Mouse (Mus musculus): ENCODE data around the gene Fntb. TPM values are rescaled to one million over a fixed set of nuclear protein-coding genes. Genes with fewer than 3 reads are reported as not detected.

Fntb gene
- polyA plus RNA-seq, 1 experiment from 2014 or later: 42.3 TPM

DNA sequence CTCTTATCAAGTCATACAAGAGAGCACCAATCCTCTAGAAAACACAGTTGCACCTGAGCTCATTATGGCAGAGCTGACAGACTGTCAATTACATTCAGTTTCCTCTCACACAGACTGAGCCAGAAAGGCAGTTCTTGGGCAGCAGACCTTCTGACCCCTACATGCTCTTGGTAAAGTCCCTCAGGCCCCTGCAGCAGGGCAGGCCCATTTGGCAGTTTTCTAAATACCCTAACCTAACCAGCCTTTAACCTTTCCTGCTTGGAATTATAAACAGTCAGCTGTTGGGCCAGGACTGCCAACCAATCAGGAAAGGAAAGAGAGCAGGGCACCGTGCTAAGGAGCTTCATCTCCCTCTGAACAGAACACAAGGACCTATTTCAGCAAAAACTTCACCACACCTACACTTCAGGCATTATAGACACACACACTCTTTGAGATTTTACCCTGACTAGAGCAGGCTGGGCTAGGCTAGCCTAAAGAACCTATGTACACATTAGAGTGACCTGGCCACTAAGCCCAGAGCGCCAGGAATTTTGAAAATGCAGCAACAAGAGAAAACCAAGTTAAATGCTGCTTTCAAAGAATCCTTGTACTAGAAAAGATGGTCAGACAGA is 188.5 kb downstream of the Fntb start:
- no peaks in the 10 kb centered on the region for H3K9me3 ChIP-seq (ENCODE audit: control insufficient read depth, low read length)
- H3K27ac ChIP-seq (ENCODE audit: low read depth, low read length): no peak overlapping the region
- H3K27me3 ChIP-seq (ENCODE audit: control insufficient read depth, insufficient read depth, low read length): no peaks in the 10 kb centered on the region
- 0 out of 2 replicates have a peak, but pooled peaks cover 10% of the 10 kb centered on the region for H3K4me1 ChIP-seq (ENCODE audit: control insufficient read depth, insufficient read depth, low read length)
- no peak overlapping the region for H3K4me3 ChIP-seq (ENCODE audit: low read length)
- ATAC-seq (ENCODE audit: low FRiP score, low TSS enrichment): no peak
- no peak overlapping the region for H3K4me2 ChIP-seq (replicated peaks; ENCODE audit: low read depth, low read length)
- no peak overlapping the region for H3K9ac ChIP-seq (ENCODE audit: low read depth, low read length)
- peaks cover 50% of the 10 kb centered on the region for H3K36me3 ChIP-seq (ENCODE audit: control insufficient read depth, insufficient read depth, low read length)
- 91% methylated on average over 2 of the region's 2 CpGs for WGBS

DNA sequence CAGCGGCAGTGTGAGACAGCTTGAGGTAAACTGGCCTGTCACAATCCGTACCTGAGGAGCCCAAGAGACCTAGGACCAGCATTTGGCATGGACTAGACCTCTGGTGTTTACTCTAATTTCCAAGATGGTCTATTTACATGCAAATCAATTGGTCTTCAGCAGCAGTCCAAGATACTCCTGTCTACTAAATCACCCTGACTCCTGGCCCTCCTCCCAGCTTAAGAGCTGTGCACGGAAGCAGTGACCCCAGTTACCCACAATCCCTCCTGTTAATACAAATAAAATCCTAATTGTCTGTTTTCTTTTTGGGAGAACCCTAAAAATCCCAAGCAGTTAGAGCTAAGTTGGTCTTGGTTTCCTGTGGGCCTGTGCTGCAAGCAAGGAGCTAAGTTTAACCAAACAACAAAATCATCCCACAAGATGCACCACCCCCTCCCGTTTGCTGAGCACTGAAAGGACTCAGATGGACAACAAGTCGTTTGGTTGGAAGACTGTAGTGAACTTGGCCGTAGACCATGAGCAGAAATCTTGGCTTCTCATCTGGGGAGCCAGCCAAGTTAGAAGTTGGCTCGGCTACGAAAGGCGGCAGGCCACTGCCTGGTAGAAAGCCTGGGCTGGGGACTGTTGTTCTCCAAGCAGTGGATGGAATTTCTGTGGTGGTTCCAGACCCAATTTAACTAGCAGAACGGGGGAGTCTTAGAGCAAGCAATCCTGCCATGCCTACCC is 189.5 kb downstream of the Fntb start:
- Histone ChIP-seq H3K4me3 (ENCODE audit: low read length) (no peak overlapping the region), H3K9ac (ENCODE audit: low read depth, low read length) (no peak overlapping the region), H3K36me3 (ENCODE audit: control insufficient read depth, insufficient read depth, low read length) (peaks cover 49% of the 10 kb centered on the region), H3K9me3 (ENCODE audit: control insufficient read depth, low read length) (no peaks in the 10 kb centered on the region), H3K4me1 (ENCODE audit: control insufficient read depth, insufficient read depth, low read length) (0 out of 2 replicates have a peak, but pooled peaks cover 10% of the 10 kb centered on the region), H3K27ac (ENCODE audit: low read depth, low read length) (peak overlapping the region; percentile 69; the same call in 1 of the 2 replicates), H3K27me3 (ENCODE audit: control insufficient read depth, insufficient read depth, low read length) (no peaks in the 10 kb centered on the region), H3K4me2 (replicated peaks; ENCODE audit: low read depth, low read length) (no peak overlapping the region)
- 59% methylated on average over 10 of the region's 10 CpGs for WGBS
- ATAC-seq (ENCODE audit: low FRiP score, low TSS enrichment): peak; percentile 36; the same call in 1 of the 2 replicates

DNA sequence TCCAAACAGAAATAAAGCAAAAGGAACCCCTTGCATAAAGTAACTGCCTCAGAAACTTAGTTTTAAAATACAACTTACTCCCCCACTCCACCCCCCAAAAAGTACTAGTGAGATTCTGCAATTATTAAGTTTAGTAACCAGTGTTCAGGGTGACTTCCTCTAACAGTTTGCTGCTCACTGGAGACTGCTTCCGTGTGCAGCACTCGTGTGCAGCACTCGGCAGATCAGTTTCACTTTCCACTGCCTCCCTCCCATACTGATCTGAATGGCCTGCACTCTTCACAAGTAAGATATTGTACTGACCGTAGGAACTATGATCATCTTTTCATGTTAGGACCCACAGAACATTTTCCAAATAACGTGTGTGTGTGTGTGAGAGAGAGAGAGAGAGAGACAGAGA is 192.3 kb downstream of the Fntb start:
- Histone ChIP-seq H3K9me3 (ENCODE audit: control insufficient read depth, low read length) (no peaks in the 10 kb centered on the region), H3K27me3 (ENCODE audit: control insufficient read depth, insufficient read depth, low read length) (no peaks in the 10 kb centered on the region), H3K4me2 (replicated peaks; ENCODE audit: low read depth, low read length) (no peak overlapping the region), H3K27ac (ENCODE audit: low read depth, low read length) (no peak overlapping the region), H3K4me1 (ENCODE audit: control insufficient read depth, insufficient read depth, low read length) (peaks cover 15% of the 10 kb centered on the region; the same call in 1 of the 2 replicates), H3K36me3 (ENCODE audit: control insufficient read depth, insufficient read depth, low read length) (peaks cover 25% of the 10 kb centered on the region), H3K4me3 (ENCODE audit: low read length) (no peak overlapping the region), H3K9ac (ENCODE audit: low read depth, low read length) (no peak overlapping the region)
- 80% methylated on average over 5 of the region's 5 CpGs for whole genome bisulfite sequencing
- ATAC-seq (ENCODE audit: low FRiP score, low TSS enrichment): no peak

DNA sequence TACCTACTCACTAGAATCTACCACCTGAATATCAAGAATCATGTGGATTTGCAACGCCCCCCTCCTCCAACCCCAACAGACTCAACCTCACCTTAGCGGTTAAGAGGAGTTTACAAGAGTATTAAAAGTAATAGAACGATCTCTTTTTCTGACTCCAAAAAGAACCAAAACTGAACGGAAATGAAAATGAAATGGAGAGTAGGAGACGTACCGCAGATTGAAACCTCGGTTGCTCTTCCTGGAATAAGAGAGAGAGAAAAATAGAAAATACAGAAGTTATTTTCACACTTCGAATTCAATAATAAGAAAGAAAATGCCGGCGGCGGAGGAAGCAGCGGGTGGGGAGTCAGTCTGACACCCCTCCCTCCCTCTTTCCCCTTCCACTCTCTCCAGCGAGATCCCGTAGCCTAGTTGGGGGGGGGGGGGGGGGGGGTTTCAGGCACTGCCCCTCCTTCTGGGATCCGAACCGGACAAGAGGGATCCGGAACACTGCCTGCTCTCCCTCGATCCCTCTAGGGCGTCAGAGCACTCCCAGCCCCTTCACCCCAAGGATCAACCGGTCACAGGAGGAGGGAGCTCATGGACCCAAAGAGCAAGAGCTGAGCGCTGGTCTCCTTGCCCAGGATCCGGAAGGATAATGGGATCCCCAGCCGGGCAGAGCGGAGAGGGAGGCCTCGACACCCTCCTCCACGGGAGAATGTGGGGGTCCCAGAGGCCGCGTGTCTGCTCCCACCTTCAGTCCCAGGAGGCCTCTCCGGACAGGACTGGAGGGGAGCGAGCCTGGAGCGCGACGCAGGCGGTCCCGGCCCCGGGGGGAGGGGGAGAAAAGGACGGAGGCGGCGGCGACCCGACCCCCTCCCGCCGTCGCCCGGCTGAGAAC is 195.9 kb downstream of the Fntb start:
- peak overlapping the region; percentile 97 for H3K4me3 ChIP-seq (ENCODE audit: low read length)
- peak overlapping the region; percentile 47; the same call in 1 of the 2 replicates for H3K27ac ChIP-seq (ENCODE audit: low read depth, low read length)
- H3K9ac ChIP-seq (ENCODE audit: low read depth, low read length): peak overlapping the region; percentile 82
- H3K36me3 ChIP-seq (ENCODE audit: control insufficient read depth, insufficient read depth, low read length): peaks cover 6% of the 10 kb centered on the region
- H3K4me2 ChIP-seq (replicated peaks; ENCODE audit: low read depth, low read length): peak overlapping the region; percentile 89
- H3K27me3 ChIP-seq (ENCODE audit: control insufficient read depth, insufficient read depth, low read length): no peaks in the 10 kb centered on the region
- 8% methylated on average over 27 of the region's 45 CpGs for WGBS
- H3K9me3 ChIP-seq (ENCODE audit: control insufficient read depth, low read length): no peaks in the 10 kb centered on the region
- peaks cover 5% of the 10 kb centered on the region; the same call in 1 of the 2 replicates for H3K4me1 ChIP-seq (ENCODE audit: control insufficient read depth, insufficient read depth, low read length)
- ATAC-seq (ENCODE audit: low FRiP score, low TSS enrichment): peak; percentile 45

DNA sequence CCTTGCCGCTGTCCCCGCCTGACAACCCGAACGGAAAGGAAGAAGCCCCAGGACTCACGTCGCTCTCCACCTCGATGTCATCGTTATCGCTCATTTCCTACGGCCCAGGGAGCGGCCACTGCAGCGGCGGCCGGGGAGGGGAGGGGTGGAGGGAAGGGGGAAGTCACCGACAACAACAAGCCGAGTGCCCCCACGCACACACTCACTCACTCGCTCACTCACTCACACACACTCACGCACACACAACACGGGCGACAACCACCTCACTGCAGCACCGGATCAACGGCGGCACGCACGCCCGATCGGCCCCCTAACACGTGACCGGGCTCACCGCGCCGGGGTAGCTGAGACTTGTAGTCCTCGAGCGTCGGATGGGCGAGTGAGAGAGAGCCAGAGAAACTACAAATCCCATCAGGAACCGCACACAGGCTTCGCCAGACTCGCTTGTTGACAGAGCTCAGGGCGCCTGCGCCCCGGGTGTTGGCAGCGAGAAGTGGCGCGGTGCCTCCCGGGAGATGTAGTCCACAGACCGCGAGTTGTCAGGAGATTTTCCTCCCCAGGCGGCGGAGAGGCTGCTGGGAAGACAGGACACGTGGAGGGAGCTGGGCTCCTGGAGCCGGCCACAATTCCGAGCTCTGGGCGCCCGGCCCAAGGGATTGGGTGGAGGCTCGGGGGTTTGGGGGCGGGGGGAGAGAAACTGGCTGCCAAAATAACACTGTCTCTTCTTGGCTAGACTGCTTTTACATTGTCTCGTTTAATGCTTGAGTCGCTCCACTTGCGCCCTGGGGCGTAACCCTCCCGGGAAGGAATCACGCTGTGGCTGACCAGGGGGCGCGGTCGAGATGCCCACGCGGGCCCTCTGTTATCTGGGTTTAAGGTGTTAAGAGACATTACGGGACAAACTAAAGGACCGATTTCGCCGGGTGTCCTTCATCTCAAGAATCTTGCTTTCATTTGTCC is 196.8 kb downstream of the Fntb start, which contains the start of gene Max:
Gene Max, minus strand, starts transcription at position 270 of the 960 bp plus-strand sequence.
- peak; percentile 98 for ATAC-seq (ENCODE audit: low FRiP score, low TSS enrichment)
- H3K4me3 ChIP-seq (ENCODE audit: low read length): peak within 1 kb of the TSS; percentile 97
- H3K9ac ChIP-seq (ENCODE audit: low read depth, low read length): peak within 1 kb of the TSS; percentile 82
- no peaks in the 10 kb centered on the region for H3K9me3 ChIP-seq (ENCODE audit: control insufficient read depth, low read length)
- peaks cover 5% of the 10 kb centered on the region; the same call in 1 of the 2 replicates for H3K4me1 ChIP-seq (ENCODE audit: control insufficient read depth, insufficient read depth, low read length)
- peak within 1 kb of the TSS; percentile 47; the same call in 1 of the 2 replicates for H3K27ac ChIP-seq (ENCODE audit: low read depth, low read length)
- peaks cover 6% of the 10 kb centered on the region for H3K36me3 ChIP-seq (ENCODE audit: control insufficient read depth, insufficient read depth, low read length)
- no peaks in the 10 kb centered on the region for H3K27me3 ChIP-seq (ENCODE audit: control insufficient read depth, insufficient read depth, low read length)
- H3K4me2 ChIP-seq (replicated peaks; ENCODE audit: low read depth, low read length): peak within 1 kb of the TSS; percentile 89
- under 1% methylated on average over 71 of the region's 73 CpGs for WGBS

- Histone ChIP-seq H3K27me3 (ENCODE audit: control insufficient read depth, insufficient read depth, low read length) (no peaks in the 10 kb centered on the region), H3K9ac (ENCODE audit: low read depth, low read length) (no peak overlapping the region), H3K4me2 (replicated peaks; ENCODE audit: low read depth, low read length) (no peak overlapping the region), H3K27ac (ENCODE audit: low read depth, low read length) (no peak overlapping the region), H3K4me1 (ENCODE audit: control insufficient read depth, insufficient read depth, low read length) (peaks cover 5% of the 10 kb centered on the region; the same call in 1 of the 2 replicates), H3K36me3 (ENCODE audit: control insufficient read depth, insufficient read depth, low read length) (no peaks in the 10 kb centered on the region; the same call in 1 of the 2 replicates), H3K9me3 (ENCODE audit: control insufficient read depth, low read length) (no peaks in the 10 kb centered on the region), H3K4me3 (ENCODE audit: low read length) (no peak overlapping the region)
- WGBS: 27% methylated on average over 5 of the region's 5 CpGs
- no peak for ATAC-seq (ENCODE audit: low FRiP score, low TSS enrichment)
Observed at GRCm38 (mm10) chr12:76965089-76965488, 199.7 kb downstream of the Fntb start.

DNA sequence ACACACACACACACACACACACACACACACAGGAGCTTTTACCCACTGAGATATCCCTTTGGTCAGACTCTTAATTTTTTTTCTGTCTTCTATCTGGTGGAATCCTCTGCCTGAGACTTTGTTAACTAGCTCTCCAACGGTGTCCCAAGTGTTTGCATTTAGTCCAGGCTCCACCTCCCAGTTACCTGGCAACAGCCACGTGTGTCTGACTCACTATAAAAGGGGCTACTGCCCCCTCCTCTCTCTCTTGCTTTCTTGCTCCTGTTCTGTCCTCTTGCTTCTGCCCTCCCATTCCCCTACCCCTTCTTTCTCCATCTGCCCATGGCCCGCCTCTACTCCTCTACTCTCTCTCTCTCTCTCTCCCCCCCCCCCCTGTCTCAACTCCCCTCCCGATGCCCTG is 200.5 kb downstream of the Fntb start:
- Histone ChIP-seq H3K36me3 (ENCODE audit: control insufficient read depth, insufficient read depth, low read length) (no peaks in the 10 kb centered on the region), H3K4me1 (ENCODE audit: control insufficient read depth, insufficient read depth, low read length) (peaks cover 3% of the 10 kb centered on the region; the same call in 1 of the 2 replicates), H3K9ac (ENCODE audit: low read depth, low read length) (no peak overlapping the region), H3K4me3 (ENCODE audit: low read length) (no peak overlapping the region), H3K9me3 (ENCODE audit: control insufficient read depth, low read length) (no peaks in the 10 kb centered on the region), H3K27me3 (ENCODE audit: control insufficient read depth, insufficient read depth, low read length) (no peaks in the 10 kb centered on the region), H3K27ac (ENCODE audit: low read depth, low read length) (no peak overlapping the region), H3K4me2 (replicated peaks; ENCODE audit: low read depth, low read length) (no peak overlapping the region)
- 20% methylated on average over 4 of the region's 4 CpGs for WGBS
- ATAC-seq (ENCODE audit: low FRiP score, low TSS enrichment): no peak
